Mouse (Mus musculus) stomach, embryonic 16.5 days (tissue): Measurements from ENCODE around the gene Cdh8. TPM values are rescaled to one million over a fixed set of nuclear protein-coding genes. Genes with fewer than 3 reads are reported as not detected.

Source experiments
- ATAC-seq: fragments of 200-750 bp; cut with Nextera tagmentation; 2 replicates; pipeline ENCODE4 v1.8.0; 2017; ENCODE audit warnings: moderate number of reproducible peaks, moderate TSS enrichment; ENCODE audit not compliant: insufficient read depth, low FRiP score
- H3K27ac ChIP-seq: fragments of 300-500 bp; sonication (generic); 2 replicates; pipeline ENCODE4 v1.5.1; 2014; ENCODE audit warnings: low read length
- H3K27me3 ChIP-seq: fragments of 300-500 bp; sonication (generic); 2 replicates; pipeline ENCODE4 v1.6.1; 2014; ENCODE audit warnings: low read length, control low read depth, mixed read lengths; ENCODE audit not compliant: control insufficient read depth, insufficient read depth
- H3K36me3 ChIP-seq: fragments of 300-500 bp; sonication (generic); 2 replicates; pipeline ENCODE4 v1.6.1; 2014; ENCODE audit warnings: low read length; ENCODE audit not compliant: control insufficient read depth, insufficient read depth
- H3K4me1 ChIP-seq: fragments of 300-500 bp; sonication (generic); 2 replicates; pipeline ENCODE4 v1.6.1; 2014; ENCODE audit warnings: low read length, control low read depth, mixed read lengths; ENCODE audit not compliant: control insufficient read depth, insufficient read depth
- H3K4me2 ChIP-seq: fragments of 300-500 bp; sonication (generic); 2 replicates; pipeline ENCODE4 v1.6.1; 2014; ENCODE audit warnings: low read depth, low read length, mixed read lengths
- H3K4me3 ChIP-seq: fragments of 300-500 bp; sonication (generic); replicated peaks from 2 replicates; pipeline ENCODE4 v1.5.1; 2014; ENCODE audit warnings: mild to moderate bottlenecking, low read length
- H3K9ac ChIP-seq: fragments of 300-500 bp; sonication (generic); 2 replicates; pipeline ENCODE4 v1.6.1; 2014; ENCODE audit warnings: low read length
- H3K9me3 ChIP-seq: fragments of 300-500 bp; sonication (generic); replicated peaks from 2 replicates; pipeline ENCODE4 v1.6.1; 2016; ENCODE audit warnings: low read length, control low read depth; ENCODE audit not compliant: control insufficient read depth
- WGBS: fragments of 180-500 bp; shearing (Covaris S2); extraction: QIAGEN DNeasy Blood & Tissue Kit; methylation state at CpG from one replicate; pipeline ENCODE4 v1.1.7; 2014; 5-methylcytosine and 5-hydroxymethylcytosine counted together
- polyA plus RNA-seq: library from polyadenylated mRNA; unstranded; fragments of >200 nt; fragmentation: Nextera tagmentation; extraction: Ambion mirVana; gene quantifications from 2 replicates; pipeline ENCODE4 v1.2.1, GENCODE M21; 2015

Gene Cdh8
- polyA plus RNA-seq, 1 experiment from 2014 or later: 1.4 TPM

DNA sequence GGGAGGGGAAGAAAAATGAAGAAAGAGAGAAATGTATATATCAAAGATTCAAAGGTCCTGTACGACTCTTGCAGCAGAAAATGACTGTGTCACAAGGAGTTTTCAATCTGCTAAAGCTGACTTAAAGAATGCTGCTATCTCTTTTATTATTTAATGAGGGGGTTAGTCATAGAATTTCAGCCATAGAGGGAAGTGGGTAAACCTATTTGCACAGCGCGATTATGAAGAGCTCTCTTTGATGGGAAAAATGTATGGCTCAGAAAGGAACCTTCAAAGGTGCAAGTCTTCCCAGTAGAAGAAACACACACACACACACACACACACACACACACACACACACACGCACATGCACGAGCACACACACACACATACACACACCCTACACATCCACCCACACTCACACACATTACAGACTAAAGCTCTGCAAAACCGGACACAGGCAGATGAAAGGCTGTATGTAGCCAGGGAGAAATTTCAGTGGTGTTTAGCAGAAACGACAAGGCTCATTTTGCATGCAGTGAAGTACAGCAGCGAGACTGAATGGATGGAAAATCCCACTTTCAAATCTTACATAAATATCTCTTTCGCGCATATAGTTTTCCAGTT is 2.3 kb downstream of the Cdh8 start:
- peak overlapping the region; percentile 74 for H3K4me2 ChIP-seq
- no peak overlapping the region for H3K9ac ChIP-seq
- no peak for ATAC-seq
- no peak overlapping the region for H3K27ac ChIP-seq
- peaks cover 6% of the 10 kb centered on the region; the same call in 1 of the 2 replicates for H3K4me1 ChIP-seq
- no peaks in the 10 kb centered on the region for H3K36me3 ChIP-seq
- H3K4me3 ChIP-seq: no peak overlapping the region; the same call in 1 of the 2 replicates
- 24% methylated on average over 10 of the region's 10 CpGs for WGBS
- H3K27me3 ChIP-seq: peaks cover 32% of the 10 kb centered on the region
- no peaks in the 10 kb centered on the region for H3K9me3 ChIP-seq

DNA sequence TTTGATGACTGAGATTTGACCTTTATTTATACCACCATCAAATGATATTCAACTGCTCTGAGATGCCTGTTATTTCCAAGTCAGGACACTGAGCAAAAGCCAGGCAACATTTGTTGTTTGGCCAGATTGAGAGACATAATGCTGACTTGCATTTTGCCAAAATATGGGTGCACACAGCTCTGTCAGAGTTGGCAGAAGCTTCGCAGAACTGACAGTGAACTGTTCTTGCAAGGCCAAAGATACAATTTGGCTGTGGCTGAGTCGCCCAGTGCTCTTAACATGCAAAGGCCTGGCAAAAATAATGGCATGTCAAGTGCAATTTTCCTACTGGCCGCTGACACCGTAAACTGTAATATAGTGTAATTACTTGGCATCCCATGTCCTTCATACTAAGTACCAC is 22.4 kb downstream of the Cdh8 start:
- Histone ChIP-seq H3K9me3 (no peaks in the 10 kb centered on the region), H3K4me2 (no peak overlapping the region), H3K4me1 (no peaks in the 10 kb centered on the region), H3K27ac (no peak overlapping the region), H3K4me3 (no peak overlapping the region), H3K27me3 (no peaks in the 10 kb centered on the region), H3K36me3 (no peaks in the 10 kb centered on the region), H3K9ac (no peak overlapping the region)
- ATAC-seq: no peak
- 75% methylated on average over 4 of the region's 4 CpGs for WGBS

DNA sequence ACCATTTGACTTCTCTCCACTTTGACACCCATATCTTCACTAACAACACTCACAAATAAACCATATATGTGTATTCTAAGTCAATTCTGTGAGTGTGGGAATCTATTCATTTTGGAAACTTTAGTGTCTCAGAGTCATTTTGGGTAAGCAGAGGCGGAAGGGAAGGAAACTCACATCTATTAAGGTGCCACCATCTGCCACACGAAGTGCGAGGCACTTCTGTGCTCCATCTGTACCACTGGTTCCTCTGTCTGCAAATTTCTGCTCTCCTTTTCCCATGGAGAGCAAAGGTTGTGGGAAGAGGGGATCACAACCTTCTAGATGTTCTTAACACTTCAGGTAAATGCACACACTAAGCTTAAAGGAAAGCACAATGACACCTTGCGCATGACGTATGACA is 46.2 kb downstream of the Cdh8 start:
- Histone ChIP-seq H3K9me3 (no peaks in the 10 kb centered on the region), H3K27me3 (no peaks in the 10 kb centered on the region), H3K36me3 (no peaks in the 10 kb centered on the region), H3K4me2 (no peak overlapping the region), H3K4me3 (no peak overlapping the region), H3K27ac (no peak overlapping the region), H3K4me1 (no peaks in the 10 kb centered on the region), H3K9ac (no peak overlapping the region)
- no peak for ATAC-seq
- 89% methylated on average over 5 of the region's 5 CpGs for WGBS

DNA sequence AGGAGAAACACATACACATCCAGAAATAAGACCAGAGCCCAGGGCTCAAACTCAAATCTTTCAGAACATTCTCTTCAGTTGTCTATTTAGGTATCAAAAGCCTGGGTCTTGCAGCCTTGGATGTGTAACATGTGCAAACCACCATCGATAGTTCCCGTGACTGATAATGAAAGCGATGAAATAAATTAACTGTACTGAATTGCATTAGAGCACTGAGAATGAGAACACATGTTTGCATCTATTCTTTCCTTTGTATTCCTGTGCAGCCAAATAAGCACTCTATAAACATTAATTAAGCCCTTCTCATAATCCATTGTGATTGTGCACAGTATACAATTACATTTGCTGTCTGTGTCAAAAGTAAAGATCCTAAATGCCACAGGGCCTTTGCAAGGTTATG is 47.1 kb downstream of the Cdh8 start:
- Histone ChIP-seq H3K9me3 (no peaks in the 10 kb centered on the region), H3K4me1 (no peaks in the 10 kb centered on the region), H3K36me3 (no peaks in the 10 kb centered on the region), H3K27me3 (no peaks in the 10 kb centered on the region), H3K27ac (no peak overlapping the region), H3K4me3 (no peak overlapping the region), H3K4me2 (no peak overlapping the region), H3K9ac (no peak overlapping the region)
- ATAC-seq: no peak
- whole genome bisulfite sequencing: 87% methylated on average over 3 of the region's 3 CpGs

DNA sequence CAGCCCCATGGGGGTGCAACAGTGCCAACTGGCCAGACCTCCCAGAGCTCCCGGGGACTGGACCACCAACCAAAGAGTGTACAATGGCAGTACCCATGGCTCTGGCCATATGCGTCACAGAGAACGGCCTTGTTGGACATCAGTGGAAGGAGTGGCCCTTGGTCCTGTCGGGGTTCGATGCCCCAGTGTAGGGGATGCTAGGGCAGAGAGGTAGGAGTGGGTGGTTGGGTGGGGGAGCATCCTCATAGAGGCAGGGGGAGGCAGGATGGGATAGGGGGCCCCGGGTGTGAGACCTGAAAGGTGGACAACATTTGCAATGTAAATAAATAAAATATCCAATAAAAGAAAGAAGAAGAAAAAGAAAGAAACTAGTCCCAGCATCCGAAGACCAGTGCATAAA is 47.8 kb downstream of the Cdh8 start:
- Histone ChIP-seq H3K27me3 (no peaks in the 10 kb centered on the region), H3K4me2 (no peak overlapping the region), H3K9me3 (no peaks in the 10 kb centered on the region), H3K4me1 (no peaks in the 10 kb centered on the region), H3K9ac (no peak overlapping the region), H3K36me3 (no peaks in the 10 kb centered on the region), H3K4me3 (no peak overlapping the region), H3K27ac (no peak overlapping the region)
- 88% methylated on average over 7 of the region's 7 CpGs for WGBS
- no peak for ATAC-seq

DNA sequence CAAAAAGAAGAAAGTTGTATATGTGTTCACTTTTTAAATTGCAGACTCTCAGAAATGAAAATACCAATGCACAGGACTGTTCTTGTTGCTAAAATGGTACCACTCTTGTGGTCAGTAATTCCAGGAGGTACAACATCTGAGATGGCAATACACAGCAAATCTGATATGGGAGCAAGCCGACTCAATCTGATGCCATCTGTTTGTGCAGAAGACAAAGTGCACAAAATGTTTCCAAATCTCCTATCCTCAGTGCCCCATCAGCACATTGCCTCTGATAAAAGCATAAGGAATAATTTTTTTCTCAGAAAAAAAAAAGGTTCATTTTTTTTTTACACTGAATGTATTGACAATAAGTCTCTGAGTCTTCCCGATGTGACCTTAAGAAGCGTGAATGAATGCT is 62.3 kb downstream of the Cdh8 start:
- 78% methylated on average over 3 of the region's 3 CpGs for WGBS

DNA sequence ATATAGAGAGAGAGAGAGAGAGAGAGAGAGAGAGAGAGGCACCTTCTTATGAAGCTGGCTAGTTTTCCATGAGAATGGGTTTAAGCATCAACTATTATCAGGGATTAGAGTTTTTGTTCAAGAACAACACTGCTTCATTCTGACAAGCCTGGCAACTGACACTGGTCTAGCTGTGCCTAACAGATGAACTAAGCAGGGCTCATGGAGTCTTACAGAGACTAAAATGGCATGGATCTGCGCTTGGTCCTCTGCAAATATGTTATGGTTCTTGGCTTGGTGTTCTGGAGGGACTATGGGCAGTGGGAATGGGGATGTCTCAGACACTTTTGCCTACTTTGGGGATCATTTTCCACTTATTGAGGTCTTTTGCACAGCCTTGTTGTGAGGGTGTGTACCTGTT is 63.0 kb downstream of the Cdh8 start:
- no peaks in the 10 kb centered on the region for H3K36me3 ChIP-seq

More for the DNA sequence above, 62.3 kb downstream of the Cdh8 start:
- no peaks in the 10 kb centered on the region for H3K9me3 ChIP-seq
- no peaks in the 10 kb centered on the region for H3K27me3 ChIP-seq
- H3K4me1 ChIP-seq: no peaks in the 10 kb centered on the region
- H3K36me3 ChIP-seq: no peaks in the 10 kb centered on the region
- no peak overlapping the region for H3K4me3 ChIP-seq
- no peak overlapping the region for H3K9ac ChIP-seq
- ATAC-seq: no peak
- H3K4me2 ChIP-seq: no peak overlapping the region
- H3K27ac ChIP-seq: no peak overlapping the region

DNA sequence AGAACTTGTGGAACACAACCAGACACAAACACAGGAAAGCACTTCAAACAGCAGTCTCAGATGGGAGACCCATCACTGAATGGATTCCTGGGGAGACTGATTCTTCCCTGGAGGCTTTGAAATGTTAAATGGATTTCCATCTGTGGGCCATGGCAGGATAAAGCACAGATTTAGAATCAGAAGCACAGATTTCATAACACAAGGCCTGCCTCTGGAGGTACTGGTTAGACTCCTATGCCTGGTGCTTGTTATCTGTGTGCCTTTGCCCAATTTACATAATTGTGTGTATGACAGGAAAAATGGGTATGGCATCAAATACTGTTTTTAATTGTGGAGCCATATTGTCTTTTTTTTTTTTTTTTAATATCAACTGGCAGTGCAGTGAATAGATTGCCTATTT is 66.8 kb downstream of the Cdh8 start:
- no peak for ATAC-seq
- no peak overlapping the region for H3K9ac ChIP-seq
- no peak overlapping the region for H3K4me2 ChIP-seq
- no peaks in the 10 kb centered on the region for H3K36me3 ChIP-seq
- no peaks in the 10 kb centered on the region for H3K27me3 ChIP-seq
- H3K4me3 ChIP-seq: no peak overlapping the region
- no peak overlapping the region for H3K27ac ChIP-seq
- no peaks in the 10 kb centered on the region for H3K4me1 ChIP-seq
- H3K9me3 ChIP-seq: no peaks in the 10 kb centered on the region

More for the DNA sequence above, 63.0 kb downstream of the Cdh8 start:
- 85% methylated on average over 1 of the region's 1 CpGs for whole genome bisulfite sequencing
- no peak overlapping the region for H3K27ac ChIP-seq
- no peak overlapping the region for H3K9ac ChIP-seq
- H3K4me1 ChIP-seq: no peaks in the 10 kb centered on the region
- no peaks in the 10 kb centered on the region for H3K9me3 ChIP-seq
- no peaks in the 10 kb centered on the region for H3K27me3 ChIP-seq
- no peak for ATAC-seq
- H3K4me2 ChIP-seq: no peak overlapping the region
- no peak overlapping the region for H3K4me3 ChIP-seq

DNA sequence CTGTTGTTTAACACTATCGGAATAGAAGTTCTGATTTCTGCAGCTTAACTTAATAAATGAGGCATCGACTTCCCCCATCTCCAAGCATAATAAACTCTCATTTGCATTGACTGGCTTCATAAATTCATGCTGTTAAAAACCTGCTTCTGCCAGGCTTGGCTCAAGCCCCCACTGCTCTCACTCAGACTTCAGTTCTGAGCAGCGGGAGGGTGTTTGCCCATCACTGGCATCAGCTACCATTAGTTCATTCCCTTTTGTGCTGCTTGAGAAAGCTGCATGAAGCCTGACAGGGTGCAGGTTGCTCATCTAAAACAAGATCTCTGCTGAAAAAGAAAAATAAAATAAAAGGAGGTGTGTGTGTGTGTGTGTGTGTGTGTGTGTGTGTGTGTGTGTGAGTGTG is 67.7 kb downstream of the Cdh8 start:
- no peaks in the 10 kb centered on the region for H3K4me1 ChIP-seq
- 74% methylated on average over 3 of the region's 3 CpGs for WGBS
- H3K4me3 ChIP-seq: no peak overlapping the region
- no peaks in the 10 kb centered on the region for H3K9me3 ChIP-seq
- no peaks in the 10 kb centered on the region for H3K36me3 ChIP-seq
- no peaks in the 10 kb centered on the region for H3K27me3 ChIP-seq
- no peak overlapping the region for H3K9ac ChIP-seq
- no peak for ATAC-seq
- no peak overlapping the region for H3K27ac ChIP-seq
- H3K4me2 ChIP-seq: no peak overlapping the region

DNA sequence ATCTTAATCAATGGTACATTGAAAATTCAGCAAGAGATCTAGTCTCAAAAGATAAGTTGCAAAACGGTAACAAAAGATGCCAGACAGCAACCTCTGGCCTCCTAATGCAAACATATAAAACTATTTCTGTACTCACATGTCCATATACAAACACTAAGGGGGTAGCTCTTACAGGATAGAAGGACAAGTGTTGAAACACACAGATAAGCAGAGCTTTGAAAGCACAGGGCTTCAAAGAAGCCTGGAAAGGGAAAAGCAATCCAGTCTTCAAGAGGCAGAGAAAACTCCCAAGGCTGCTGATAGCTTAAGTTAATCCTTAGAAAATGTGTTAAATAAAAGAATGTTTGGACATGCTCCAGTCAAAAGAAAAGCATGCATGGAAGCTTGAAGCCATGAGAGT is 77.0 kb downstream of the Cdh8 start:
- H3K9me3 ChIP-seq: no peaks in the 10 kb centered on the region
- WGBS: 13% methylated on average over 1 of the region's 1 CpGs
- no peak for ATAC-seq
- no peak overlapping the region for H3K27ac ChIP-seq
- no peaks in the 10 kb centered on the region for H3K4me1 ChIP-seq
- H3K36me3 ChIP-seq: no peaks in the 10 kb centered on the region
- no peak overlapping the region for H3K4me2 ChIP-seq
- no peak overlapping the region for H3K9ac ChIP-seq
- H3K4me3 ChIP-seq: no peak overlapping the region
- no peaks in the 10 kb centered on the region for H3K27me3 ChIP-seq
